Mouse (Mus musculus) olfactory bulb, adult 2 months (tissue): ENCODE data around the gene Dlg3. TPM values are rescaled to one million over a fixed set of nuclear protein-coding genes. Genes with fewer than 3 reads are reported as not detected.

Source experiments
- H3K27ac ChIP-seq: fragments of 200-500 bp; 2 replicates; pipeline ENCODE4 v1.5.1; 2012; ENCODE audit warnings: low read depth, low read length; ENCODE audit not compliant: insufficient read depth
- H3K4me1 ChIP-seq: fragments of 200-500 bp; 2 replicates; pipeline ENCODE4 v1.6.1; 2012; ENCODE audit warnings: low read length; ENCODE audit not compliant: control insufficient read depth, insufficient read depth
- H3K4me3 ChIP-seq: fragments of 200-500 bp; 2 replicates; pipeline ENCODE4 v1.5.1; 2012; ENCODE audit warnings: mild to moderate bottlenecking, low read depth, low read length, moderate library complexity; ENCODE audit not compliant: insufficient read depth
- CTCF ChIP-seq: fragments of 200-500 bp; IDR thresholded peaks from 2 replicates; pipeline ENCODE4 v1.5.1; 2012; ENCODE audit warnings: low read depth, mild to moderate bottlenecking, low read length, moderate library complexity; ENCODE audit not compliant: insufficient read depth
- POLR2A ChIP-seq: fragments of 200-500 bp; IDR thresholded peaks from 2 replicates; pipeline ENCODE4 v1.6.1; 2012; ENCODE audit warnings: mild to moderate bottlenecking, low read depth, low read length, moderate library complexity; ENCODE audit not compliant: insufficient read depth
- WGBS: fragments of 180-500 bp; shearing (Covaris S2); methylation state at CpG from one replicate; pipeline ENCODE4 v1.1.7; 2018; 5-methylcytosine and 5-hydroxymethylcytosine counted together
- polyA plus RNA-seq: library from polyadenylated mRNA; stranded (reverse); fragments of >200 nt; gene quantifications from 2 replicates; pipeline ENCODE4 v1.2.4, GENCODE M21; 2012; ENCODE audit warnings: low replicate concordance; ENCODE audit not compliant: missing spikeins, insufficient read depth, insufficient read length

The Dlg3 gene
- polyA plus RNA-seq, 1 experiment: 98.9 TPM

DNA sequence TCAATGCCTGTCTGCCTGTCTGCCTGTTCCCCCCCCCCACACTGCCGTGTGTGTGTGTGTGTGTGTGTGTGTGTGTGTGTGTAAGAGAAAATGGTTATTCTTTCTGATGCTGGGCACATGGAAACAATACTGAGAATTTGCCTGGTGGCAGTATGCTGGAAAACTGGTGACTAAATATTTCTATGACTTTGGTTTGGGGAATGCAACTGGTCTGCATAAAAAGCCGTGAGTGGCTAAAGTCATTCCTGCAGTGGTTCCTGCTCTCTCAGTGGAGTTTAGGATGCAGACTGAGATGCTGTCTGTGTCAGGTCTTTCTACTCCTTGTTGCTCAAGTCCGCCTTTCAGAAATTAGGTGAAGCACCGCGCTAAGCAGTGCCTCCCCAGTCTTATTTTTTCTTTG is 10.9 kb downstream of the Dlg3 start:
- WGBS: 38% methylated on average over 5 of the region's 5 CpGs
- no peak for TF ChIP-seq POLR2A
- TF ChIP-seq CTCF: no peak
- Histone ChIP-seq H3K4me3 (no peak overlapping the region), H3K27ac (no peak overlapping the region), H3K4me1 (peaks cover 22% of the 10 kb centered on the region)

DNA sequence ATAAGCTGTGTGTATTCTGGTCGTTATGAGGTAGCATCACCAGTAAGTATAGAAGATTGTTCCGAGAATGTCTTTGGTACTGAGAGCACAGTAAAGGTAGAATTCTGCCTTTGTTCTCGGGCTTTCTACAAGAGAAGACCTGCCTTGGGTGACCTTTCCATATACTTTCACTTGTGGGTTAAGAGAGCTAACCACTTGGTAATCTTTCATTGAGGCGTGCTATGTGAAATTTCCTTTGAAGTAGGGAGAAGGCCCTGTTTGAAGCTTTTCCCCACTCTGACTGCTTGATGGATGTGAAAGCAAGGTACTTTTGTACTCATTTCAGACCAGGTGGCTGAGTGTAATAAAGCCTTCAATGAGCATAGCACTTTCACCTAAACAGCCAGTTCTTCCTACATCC is 21.8 kb downstream of the Dlg3 start:
- no peak for TF ChIP-seq POLR2A
- no peak for TF ChIP-seq CTCF
- WGBS: 85% methylated on average over 4 of the region's 4 CpGs
- H3K27ac ChIP-seq: no peak overlapping the region
- peaks cover 2% of the 10 kb centered on the region; the same call in 1 of the 2 replicates for H3K4me1 ChIP-seq
- no peak overlapping the region for H3K4me3 ChIP-seq

DNA sequence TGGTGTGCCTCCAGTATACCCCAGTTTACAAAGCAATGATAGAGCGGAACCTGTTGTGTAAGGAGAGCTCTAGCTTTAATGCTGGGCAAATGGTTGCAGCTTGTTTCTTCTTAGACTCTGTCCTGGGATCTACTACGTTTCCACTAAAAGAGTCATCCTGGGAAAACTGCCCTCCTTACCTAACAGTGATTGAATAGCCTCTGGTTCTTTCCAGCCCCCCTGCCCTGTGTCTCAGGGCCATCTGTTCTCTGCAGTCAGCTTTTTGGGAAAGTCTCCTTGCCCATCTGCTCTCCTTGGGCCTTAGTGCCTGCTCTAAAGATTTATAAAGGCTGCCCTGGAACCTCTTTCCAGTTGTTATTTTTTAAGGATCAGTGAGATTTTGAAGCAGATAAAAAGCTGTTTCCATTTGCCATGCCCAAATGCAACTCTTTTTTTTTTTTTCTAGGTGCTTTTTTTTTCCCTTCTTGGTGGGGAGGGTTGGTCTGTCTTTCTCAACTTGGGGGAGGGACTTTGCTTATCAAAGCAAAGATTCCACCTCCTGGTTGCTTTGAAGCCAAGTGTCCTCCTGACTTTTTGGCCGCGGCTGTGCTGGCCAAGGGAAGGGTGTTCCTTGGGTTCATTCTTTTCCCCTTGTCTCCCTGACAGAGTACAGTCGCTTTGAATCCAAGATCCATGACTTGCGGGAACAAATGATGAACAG is 28.7 kb downstream of the Dlg3 start:
- no peak for TF ChIP-seq CTCF
- TF ChIP-seq POLR2A: no peak
- Histone ChIP-seq H3K4me3 (no peak overlapping the region), H3K4me1 (peaks cover 30% of the 10 kb centered on the region), H3K27ac (peak overlapping the region; percentile 57; the same call in 1 of the 2 replicates)
- WGBS: 75% methylated on average over 6 of the region's 6 CpGs

DNA sequence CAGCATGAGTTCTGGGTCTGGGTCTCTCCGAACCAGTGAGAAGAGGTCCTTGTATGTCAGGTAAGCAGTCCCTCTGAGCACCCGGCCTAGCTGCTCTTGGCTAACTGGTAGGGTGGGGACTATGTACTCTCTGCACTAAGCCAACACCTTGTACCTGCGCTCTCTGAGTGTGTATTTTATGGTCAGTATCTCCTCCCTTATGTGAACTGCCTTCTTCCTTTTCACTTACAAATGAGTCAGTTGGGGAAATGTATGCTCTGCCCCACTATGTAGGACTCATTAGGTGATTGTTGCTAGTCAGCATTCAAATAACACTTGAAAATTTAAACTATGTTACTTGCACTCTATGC is 29.2 kb downstream of the Dlg3 start:
- TF ChIP-seq CTCF (no peak), POLR2A (no peak)
- 94% methylated on average over 3 of the region's 3 CpGs for WGBS
- H3K27ac ChIP-seq: peak overlapping the region; percentile 57
- no peak overlapping the region for H3K4me3 ChIP-seq
- peaks cover 30% of the 10 kb centered on the region for H3K4me1 ChIP-seq

- WGBS: 84% methylated on average over 4 of the region's 4 CpGs
- Histone ChIP-seq H3K27ac (peak overlapping the region; percentile 89), H3K4me1 (peaks cover 30% of the 10 kb centered on the region), H3K4me3 (no peak overlapping the region)
- TF ChIP-seq CTCF: no peak
- TF ChIP-seq POLR2A: no peak
Observed at GRCm38 (mm10) chrX:100797370-100797769, 29.8 kb downstream of the Dlg3 start.

GRCm38 (mm10) chrX:100797851-100798527 is 30.5 kb downstream of the Dlg3 start:
- TF ChIP-seq CTCF: no peak
- no peak for TF ChIP-seq POLR2A
- 48% methylated on average over 7 of the region's 7 CpGs for WGBS
- Histone ChIP-seq H3K27ac (peak overlapping the region; percentile 89), H3K4me1 (peaks cover 30% of the 10 kb centered on the region), H3K4me3 (no peak overlapping the region)

GRCm38 (mm10) chrX:100800643-100801042 is 33.1 kb downstream of the Dlg3 start:
- peaks cover 24% of the 10 kb centered on the region for H3K4me1 ChIP-seq
- 29% methylated on average over 2 of the region's 2 CpGs for WGBS
- TF ChIP-seq CTCF (no peak), POLR2A (no peak)
- H3K27ac ChIP-seq: no peak overlapping the region; the same call in 1 of the 2 replicates
- no peak overlapping the region for H3K4me3 ChIP-seq

DNA sequence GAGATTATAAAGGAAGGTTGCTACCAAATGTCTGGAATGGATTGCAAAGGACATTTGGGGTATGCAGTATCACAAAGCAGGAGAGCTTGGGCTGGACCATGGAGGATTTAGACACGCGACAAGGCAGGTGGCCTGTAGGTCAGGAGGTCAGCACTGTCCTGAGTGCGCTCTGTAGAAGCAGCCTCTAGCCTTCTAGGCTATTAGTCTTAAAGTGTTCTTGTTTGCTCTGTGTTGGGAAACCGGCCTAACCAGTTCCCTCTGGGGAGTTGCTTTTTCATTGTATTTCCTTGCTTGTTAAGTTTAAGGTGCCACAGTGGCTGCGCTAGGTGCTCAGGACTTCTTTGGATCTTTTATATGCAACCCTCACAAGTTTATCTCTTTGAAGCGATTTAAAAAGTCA is 34.5 kb downstream of the Dlg3 start:
- 87% methylated on average over 6 of the region's 6 CpGs for WGBS
- TF ChIP-seq POLR2A (no peak), CTCF (no peak)

GRCm38 (mm10) chrX:100811129-100811528 is 43.6 kb downstream of the Dlg3 start:
- TF ChIP-seq CTCF: no peak
- no peak for TF ChIP-seq POLR2A
- 76% methylated on average over 4 of the region's 4 CpGs for WGBS
- H3K27ac ChIP-seq: no peak overlapping the region
- no peak overlapping the region for H3K4me3 ChIP-seq
- H3K4me1 ChIP-seq: peaks cover 8% of the 10 kb centered on the region; the same call in 1 of the 2 replicates

More for the DNA sequence above, 34.5 kb downstream of the Dlg3 start:
- H3K4me1 ChIP-seq: peaks cover 19% of the 10 kb centered on the region; the same call in 1 of the 2 replicates
- no peak overlapping the region for H3K4me3 ChIP-seq
- no peak overlapping the region for H3K27ac ChIP-seq
